Mouse (Mus musculus) kidney, postnatal 25 days (tissue): Measurements from ENCODE around the gene Tbl2.
A peak's percentile ranks its signal among the peaks of the same experiment; 100 is the strongest.

Experiments used
- DNase-seq, 2 experiments: peaks; one replicate each; pipeline ENCODE4 v3.0.0; 2021; ENCODE audit warnings: mixed read lengths in 2 of 2

Tbl2 gene

DNA sequence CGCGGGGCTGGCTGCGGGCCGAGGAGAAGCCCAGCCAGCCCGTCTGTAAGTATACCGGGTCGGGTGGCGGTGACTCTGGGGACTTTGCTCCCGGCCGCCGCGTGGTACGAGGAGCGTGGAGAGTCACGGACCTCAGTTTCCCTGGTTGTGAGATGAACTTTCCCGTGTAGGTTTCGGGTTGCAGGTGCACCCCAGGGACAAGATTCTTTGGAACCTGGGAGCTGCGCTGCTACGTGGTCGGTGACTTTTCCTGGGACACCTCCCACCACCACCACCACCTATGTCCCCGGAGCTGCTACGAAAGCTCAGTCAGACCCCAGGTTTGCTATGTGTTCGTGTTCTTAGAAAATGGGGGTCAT, 342 bp downstream of the Tbl2 start:
- DNase-seq, result no peak

DNA sequence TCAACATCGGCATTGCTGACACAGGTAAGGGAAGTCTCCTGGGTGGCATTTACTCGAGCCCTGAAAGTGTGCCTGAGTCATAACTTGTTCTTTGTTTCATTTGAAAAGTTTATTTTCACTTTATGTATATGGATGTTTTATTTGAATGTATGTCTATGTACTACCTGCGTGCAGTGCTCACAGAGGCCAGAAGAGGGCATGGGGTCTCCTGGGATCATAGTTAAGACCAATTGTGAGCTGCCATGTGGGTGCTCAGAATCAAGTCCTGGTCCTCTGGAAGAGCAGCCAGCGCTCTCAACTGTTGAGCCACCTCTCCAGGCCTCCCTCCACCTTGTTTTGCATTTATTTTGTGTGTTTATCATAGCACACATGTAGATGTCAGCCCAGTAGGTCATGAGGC, 7.0 kb downstream of the Tbl2 start:
- DNase-seq, result no peak

DNA sequence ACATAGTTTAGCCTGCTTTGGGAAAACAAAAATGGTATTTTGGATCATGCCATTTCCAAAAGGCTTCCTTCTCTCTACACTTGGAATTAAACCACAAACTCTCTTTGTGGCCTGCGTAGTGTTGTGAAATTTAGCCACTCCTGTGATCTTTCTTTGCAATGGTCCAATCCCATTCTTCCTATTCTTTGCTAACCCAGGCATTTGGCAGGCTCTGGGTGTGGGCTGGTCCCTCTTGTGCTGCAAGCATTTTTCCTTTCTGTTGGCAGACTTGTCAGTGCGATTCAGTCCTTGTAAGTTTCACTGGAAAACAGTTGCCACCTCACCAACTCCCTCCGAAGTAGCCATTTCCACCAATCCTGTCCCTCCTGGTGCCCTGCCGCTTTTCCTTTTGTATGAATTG, 11.8 kb downstream of the Tbl2 start:
- DNase-seq, result no peak

DNA sequence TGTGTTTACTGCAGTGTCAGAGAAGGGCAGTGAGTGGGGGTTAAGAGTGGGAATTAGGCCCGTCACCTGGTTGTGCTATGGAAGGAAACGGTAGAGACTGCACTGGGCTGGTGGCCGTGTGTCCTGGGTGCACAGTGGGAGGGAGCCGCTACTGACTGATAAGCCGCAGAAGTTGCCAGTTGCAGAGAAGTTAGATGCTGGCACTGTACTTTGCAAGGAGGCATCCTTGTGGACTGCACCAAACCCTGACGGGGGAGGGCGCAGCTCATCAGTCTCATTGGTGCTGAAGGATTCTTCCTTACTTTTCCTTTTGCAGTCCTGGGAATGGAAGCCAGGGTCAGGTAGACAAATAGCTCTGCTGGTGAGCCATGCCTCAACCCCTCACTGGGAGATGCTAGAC, 12.2 kb downstream of the Tbl2 start:
- no peak for DNase-seq

DNA sequence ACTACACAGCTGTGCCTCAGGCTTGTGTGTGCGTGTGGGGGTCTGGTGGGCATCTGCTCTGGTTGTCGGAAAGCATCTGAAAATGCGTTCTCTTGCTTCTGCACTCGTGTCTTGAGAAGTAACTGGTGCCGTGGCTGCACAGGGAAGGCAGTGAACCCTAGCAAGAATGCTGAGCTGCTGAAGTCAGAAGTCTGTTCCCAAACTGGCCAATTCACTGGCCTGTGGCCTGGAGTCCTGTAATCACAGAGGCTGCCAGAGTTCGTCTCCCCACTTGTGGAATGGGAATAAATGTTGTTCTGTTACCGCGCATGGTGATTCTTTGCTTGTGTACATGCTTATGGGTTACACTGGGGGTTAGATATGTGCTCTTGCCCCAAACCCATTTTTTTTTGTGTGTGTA, 12.9 kb downstream of the Tbl2 start:
- peak; percentile 66 to 80 for DNase-seq

DNA sequence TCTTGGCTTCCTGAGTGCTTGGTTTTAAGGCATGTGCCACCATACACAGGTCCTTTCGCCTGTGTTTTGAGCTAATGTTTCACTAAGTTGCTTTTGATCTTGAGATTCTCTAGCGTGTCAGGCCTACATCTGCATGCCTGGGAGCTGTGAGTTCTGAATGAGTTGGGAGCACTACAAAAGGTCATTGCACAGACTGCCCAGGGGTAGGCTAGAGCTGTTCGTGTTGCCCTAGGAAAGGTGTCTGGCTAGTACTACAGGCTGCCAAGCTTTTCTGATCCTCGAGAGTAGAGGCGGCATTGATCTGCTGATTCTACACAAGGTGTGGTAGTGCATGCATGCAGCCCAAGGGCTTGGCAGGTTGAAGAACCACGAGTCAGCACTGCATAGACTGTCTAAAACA, 13.4 kb downstream of the Tbl2 start:
- DNase-seq, result peak; percentile 31 to 69

DNA sequence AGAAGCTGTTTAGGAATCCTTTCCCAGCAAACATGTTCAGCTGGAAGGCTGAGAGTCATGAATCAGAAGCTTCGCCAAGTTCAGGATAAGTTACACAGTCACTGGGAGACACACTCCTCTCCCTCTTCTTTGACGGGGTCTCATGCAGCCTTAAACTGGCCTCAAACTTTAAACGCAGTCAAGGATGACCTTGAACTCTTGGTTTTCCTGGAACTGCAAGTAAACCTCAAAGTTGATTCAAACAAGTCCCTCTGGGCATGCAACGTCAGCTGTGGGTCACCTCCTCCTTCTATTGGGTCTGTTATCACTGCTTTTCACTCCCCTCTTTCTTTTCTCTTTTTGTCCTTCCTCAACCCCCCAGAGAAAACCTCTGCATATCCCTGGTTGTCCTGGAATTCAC, 17.5 kb downstream of the Tbl2 start:
- no peak for DNase-seq

DNA sequence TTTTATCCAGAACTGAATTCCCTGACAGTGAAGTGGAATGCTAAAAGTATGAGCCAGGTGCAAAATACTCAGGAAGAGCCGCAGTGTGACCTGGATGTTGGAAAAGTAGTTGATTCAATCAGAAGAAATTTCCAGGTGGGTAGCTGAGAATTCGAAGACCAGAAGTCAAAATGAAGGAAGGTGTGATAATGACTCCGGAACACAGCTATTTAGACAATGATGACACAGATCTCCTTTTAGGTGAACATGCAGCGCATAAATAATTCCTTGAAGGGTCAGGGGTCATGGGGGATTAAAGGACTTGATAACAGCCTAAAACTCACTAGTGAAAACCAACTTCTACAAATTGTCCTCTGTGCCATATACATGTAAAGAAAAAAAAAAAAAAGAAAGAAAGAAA, 18.0 kb downstream of the Tbl2 start:
- DNase-seq, result no peak

DNA sequence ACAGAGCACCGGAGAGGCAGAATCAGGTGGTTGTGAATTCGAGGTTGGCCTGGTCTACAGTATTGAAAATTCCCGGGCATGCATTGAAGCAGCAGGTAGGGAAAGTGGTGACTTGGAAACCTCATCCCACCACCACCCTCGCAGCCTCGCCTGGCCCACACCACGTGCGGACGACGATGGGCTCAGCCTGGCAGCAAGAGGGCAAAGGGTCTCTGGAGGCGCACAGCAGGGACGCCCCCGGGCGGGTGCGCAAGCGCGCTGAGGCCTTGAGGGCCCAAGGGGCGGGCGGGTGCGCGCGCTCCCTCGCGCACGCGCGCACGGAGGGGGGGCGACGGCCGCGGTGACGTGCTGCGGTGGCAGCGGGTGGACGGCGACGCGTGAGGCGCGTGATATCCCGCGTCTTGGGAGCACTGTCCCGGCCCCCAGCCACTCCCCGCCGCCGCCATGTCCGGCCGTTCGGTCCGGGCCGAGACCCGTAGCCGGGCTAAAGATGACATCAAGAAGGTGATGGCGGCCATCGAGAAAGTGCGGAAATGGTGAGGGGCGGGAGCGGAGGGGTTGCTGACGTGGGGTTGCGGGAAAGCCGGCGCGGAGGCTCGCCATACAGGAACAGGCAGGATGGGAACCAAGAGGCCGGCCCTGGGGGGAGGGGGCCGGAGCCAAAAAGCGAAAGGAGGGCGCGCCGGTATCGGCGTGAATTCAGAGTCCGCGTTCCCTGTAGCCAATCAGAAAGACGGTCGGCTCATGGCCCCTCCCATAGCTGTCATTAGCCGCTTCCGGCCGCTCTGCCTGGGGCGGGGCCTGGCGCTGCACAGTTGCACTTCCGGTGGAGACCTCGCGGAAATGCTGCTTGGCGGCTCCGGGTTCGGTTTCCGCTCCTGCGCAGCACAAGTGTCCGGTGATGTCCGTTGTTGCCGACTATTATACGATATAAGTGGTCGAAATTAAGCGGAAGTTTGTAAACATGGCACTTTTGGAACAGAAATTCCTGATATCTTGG, 18.9 kb downstream of the Tbl2 start, which contains the start of gene Bcl7b:
TSS of gene Bcl7b (plus strand) at position 221 of the 1,000 bp plus-strand sequence.
- peak; percentile 97 to 99 for DNase-seq

DNA sequence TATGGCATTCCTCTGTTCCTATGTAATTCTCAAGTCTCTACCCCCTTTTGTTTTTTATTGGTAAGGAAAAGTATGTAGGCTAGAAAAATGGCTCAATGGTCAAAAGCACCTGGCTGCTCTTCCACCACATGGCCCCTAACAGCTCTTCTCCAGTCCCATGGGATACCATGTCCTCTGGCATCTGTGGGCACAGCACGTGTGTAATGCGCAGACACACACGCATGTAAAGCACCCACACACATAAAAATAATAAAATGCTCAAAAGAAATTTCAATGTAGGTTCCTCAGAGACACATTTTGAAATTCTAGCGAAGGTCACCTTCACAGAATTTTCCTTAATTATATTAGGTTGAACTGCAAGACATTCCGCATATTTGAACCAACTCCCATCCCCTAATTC, 20.0 kb downstream of the Tbl2 start:
- DNase-seq, result no peak

DNA sequence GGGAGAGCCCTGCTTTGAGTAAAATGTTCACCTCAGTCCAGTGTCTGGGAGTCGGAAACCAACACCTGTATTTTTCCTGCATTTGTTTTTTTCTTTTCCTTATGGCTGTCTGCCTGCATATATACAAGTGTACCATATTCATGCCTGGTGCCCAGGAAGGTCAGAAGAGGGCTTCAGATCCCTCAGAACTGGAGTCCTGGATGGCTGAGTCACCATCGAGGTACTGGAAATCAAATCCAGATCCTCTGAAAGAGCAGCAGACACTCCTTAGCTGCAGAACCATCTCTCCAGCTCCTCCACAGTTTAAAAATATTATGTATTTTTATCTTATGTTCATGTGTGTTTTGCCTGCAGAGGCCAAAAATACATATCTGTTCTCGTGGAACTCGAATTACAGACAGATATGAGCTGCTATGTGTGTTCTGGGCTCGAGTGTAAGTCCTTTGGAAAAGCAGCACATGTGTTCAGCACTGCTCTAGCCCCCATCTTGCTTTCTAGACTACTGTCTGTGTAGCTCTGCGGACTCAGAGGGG, 22.3 kb downstream of the Tbl2 start:
- DNase-seq, result no peak

DNA sequence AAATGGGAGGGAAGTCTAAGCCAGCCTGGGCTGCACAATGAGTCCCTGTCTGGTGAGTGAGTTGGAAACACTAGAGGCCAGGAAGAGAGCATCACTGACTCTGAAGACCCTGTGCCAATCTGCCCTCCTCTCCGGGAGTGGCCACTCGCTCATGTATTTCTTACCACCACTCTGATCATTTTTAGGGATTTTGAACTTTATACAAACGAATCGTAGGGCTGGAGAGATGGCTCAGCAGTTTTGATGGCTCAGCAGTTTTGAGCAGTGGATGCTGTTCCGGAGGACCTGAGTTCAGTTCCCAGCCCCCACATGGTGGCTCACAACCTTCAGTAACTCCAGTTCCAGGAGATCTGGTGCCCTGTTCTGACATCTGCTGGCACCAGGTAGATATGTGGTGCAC, 23.5 kb downstream of the Tbl2 start:
- DNase-seq, result no peak

DNA sequence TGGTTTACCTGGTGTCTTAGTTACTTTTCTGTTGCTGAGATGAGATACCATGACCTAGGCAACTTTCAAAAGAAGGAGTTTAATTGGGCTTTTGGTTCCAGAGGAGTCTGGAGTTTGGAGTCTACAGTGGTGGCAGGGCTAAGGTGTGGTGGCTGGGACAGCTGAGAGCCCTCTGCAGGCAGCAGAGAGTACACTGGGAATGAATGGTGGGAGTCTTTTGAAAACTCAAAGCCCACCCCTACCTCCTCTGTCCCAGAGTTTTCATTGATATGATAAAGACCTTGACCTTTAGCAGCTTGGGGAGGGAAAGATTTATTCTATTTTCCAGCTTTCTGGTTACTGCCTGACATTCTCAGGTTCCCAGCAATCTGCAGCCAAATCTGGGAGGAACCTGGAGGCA, 25.6 kb downstream of the Tbl2 start:
- DNase-seq, result no peak

DNA sequence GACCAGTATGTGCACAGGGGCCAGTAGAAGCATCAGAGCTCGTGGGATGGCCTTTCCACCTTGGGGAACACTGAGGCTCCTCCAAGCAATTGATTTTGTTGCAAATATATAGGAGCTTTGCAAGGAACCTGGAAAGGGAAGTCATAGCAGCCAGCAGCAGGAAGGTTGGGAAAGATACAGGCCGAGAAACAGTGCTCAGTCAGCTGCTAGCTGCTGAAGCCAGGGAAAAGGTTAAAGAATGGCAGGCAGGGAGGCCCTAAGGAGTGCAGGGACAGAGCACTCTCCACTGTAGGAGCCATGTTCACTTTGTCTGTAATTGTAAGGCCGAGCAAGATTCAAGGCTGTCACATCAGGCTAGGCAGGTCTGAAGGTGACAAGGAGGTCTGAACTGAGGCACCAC, 29.1 kb downstream of the Tbl2 start:
- DNase-seq, result no peak

DNA sequence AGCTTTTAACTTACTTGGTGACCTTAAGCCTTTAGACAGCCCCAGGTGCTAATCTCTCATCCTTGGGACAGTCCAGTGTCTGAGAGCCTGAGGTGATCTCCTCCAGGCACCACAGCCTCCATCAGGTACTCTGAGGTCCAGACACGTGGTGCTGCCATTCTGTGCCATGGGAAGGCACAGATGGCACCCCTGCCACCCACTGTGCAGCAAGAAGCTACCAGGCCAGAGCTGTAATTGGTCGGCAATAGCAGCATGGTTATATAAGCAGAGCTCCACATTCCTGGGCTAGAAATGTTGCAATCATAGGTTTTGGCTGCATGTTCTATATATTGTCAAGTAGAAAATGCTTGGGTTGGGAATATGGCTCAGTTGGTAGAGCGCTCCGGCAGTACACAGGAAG, 29.5 kb downstream of the Tbl2 start:
- DNase-seq, result no peak

DNA sequence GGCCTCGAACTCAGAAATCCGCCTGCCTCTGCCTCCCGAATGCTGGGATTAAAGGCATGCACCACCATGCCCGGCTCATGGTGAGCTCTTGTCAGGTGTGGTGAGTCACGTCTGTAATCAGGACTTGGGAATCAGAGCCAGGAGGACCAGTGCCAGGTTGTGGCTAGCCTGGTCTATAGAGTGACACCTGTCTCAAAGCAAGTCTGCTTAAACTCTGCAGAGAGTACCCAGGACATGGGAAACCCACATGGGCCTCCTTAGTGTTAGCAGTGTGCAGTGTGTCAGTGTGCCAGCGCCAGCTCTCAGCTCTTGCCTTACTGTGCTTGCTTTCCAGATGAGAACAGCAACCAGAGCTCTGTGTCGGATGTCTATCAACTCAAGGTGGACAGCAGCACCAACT, 30.2 kb downstream of the Tbl2 start:
- no peak for DNase-seq

DNA sequence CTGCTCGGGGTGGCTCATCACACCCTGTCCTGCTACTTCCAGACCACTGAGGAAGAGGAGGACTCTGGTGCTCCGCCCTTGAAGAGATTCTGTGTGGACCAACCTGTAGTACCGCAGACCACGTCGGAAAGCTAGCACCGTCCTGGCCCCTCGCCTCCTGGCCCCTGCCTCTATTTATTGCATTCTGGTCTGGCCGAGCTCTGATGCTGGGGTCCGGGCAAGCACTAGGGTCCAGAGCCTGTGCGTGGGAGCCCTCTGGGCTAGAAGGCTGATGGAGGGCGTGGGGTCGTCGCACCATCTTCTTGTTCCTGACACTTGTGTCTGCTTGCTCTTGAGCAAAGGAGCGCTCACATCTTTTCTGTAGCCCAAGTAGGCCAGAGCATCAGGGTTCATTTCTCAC, 31.3 kb downstream of the Tbl2 start:
- no peak for DNase-seq

DNA sequence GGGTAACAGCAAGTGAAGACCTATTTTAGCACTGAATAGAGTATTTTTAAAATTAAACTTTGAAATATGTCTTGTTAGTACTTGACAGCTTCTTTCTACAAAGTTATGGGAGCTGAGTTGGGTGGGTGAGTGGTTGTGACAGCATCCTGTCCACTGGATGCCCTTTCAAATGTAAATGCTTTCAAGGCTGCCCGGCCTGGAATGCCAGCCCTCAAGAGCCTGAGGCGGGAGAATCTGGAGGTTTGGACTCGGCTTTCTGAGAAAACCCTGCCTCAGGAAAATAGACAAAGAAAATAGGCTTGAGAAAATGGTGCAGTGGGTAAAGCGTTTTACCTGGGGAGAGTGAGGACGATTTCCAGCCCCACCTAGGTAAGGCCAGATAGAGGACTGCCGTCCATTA, 32.3 kb downstream of the Tbl2 start:
- DNase-seq, result no peak

DNA sequence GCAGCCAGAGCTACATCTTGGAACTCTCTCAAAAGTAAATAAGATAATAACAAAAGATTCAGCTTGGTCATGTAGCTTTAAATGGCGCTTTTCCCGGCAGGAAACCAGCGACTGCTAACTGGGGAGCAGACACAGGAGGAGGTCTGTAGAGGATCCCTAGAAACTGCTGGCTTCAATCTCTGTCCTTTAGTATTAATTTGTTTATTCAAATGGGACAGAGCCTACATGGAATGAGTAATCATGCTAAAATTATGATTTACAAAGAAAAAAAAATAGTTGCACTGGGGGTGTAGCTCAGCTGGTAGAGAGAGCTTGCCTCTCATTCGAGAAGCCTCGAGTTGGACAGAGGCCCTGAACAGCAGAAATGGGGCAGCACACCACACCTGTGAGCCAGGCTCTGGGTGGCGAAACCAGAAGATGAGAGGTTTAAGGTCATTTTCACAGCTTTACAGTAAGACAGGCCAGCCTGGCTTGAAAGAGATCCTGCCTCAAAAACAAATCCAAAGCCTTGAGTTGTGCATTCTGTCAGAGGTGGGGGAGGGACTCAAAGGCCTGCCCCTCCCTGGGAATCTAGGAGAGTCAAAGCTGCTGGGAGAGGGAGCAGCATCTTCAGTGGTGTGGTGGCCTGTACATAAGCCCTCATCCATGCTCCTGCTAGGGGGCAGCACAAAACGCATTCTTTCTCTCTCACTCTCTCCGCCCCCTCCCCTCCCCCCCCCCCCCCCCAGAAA, 33.8 kb downstream of the Tbl2 start:
- peak; percentile 46 to 53 for DNase-seq

DNA sequence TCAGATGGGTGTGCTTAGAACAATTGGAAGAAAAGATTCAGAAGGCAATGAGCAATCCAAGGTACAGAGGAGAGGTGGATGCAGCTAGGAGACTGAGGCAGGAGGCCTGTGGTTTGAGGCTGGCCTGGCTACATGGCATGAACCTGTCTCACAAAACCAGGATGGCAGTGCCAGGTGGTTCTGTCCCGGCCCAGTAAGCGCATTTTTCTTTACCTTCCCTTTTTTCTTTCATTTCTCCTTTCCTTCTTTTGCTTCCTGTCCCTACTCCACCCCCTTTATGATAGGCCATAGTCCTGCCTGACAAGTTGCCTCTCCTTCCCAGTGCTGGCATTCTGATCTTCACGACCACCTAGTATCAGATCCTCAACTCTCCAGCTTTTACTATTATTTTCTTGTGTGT, 35.6 kb downstream of the Tbl2 start:
- DNase-seq, result no peak

DNA sequence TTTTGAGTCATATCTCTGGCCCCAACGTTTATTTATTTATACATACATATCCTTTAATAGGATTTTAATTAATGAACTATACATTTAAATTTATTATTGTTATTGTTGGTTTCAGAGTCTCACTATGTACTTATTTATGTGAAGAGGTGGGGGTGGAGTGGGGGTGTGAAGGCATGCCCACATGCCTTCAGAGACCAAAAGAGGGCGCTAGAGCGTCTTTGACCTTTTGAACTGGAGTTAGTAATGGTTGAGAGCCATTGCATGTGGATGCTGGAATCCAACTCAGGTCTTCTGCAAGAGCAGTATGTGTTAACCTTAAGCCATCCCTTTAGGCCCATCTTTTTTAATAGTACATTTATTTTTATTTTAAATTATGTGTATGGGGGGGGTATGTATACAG, 36.1 kb downstream of the Tbl2 start:
- DNase-seq, result peak in 1 of 2 experiments; percentile 53

DNA sequence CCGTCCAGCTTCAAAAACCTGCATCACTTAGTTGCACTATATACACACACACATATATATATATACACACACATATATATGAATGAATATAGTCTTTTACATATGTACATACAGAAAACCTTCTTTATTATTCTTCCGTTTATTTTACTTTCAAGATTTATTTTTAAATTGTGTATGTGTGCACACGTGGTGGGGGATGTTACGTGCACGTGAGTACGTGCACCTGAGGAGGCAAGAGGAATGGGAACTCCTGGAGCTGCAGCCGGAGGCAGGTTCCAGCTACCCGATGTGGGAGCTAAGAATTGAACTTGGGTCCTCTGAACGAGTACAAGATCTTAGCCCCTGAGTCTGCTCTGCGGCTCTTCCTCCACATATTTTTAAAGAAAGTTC, 36.8 kb downstream of the Tbl2 start:
- no peak for DNase-seq

DNA sequence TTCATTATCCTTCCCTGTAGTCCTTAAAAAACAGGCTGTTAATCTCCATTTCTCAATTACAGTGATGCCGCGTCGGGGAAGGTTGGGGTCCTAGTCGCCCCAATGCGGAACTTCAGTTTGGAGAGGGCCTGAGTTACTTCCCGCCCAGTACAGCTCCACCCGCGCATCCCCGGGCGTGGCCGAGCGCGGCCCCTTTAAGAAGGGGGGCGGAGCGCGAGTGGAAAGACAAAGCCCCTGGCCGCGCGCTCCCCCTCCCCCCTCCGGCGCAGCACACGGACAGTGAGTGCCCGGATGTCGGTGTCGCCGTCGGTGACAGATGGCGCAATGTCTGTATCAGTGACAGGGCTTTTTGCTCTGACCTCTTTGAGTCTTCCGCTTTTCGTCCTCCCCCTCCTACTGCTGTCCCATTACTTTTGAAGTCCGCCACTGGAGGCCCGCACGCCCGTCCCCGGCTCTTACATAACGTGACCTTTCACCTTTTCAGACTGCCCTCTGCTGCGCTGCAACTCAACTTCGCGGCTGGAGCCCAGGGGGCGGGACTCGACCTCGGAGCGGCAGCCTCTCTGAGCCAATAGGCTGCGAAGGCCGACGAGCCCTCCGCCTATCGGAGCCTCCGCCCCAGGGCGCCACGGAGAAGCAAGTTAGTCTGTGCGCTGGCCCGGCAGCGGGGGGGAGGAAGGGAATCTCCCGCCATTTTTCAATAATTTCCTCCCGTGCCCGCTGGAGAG, 37.3 kb downstream of the Tbl2 start, which contains the start of gene Baz1b:
TSS of gene Baz1b (plus strand) at position 644 of the 728 bp plus-strand sequence.
- DNase-seq, result peak; percentile 98 to 100
